Mouse (Mus musculus) lung, postnatal 0 days (tissue): Measurements from ENCODE around the gene Noxa1.

ENCODE experiments used
- CTCF ChIP-seq: IDR thresholded peaks from 2 replicates; pipeline ENCODE4 v1.5.1; 2016; ENCODE audit warnings: antibody characterized with exemption, mild to moderate bottlenecking
- EP300 ChIP-seq: IDR thresholded peaks from 2 replicates; pipeline ENCODE4 v1.6.1; 2016; ENCODE audit warnings: antibody characterized with exemption, mild to moderate bottlenecking, control low read depth

DNA sequence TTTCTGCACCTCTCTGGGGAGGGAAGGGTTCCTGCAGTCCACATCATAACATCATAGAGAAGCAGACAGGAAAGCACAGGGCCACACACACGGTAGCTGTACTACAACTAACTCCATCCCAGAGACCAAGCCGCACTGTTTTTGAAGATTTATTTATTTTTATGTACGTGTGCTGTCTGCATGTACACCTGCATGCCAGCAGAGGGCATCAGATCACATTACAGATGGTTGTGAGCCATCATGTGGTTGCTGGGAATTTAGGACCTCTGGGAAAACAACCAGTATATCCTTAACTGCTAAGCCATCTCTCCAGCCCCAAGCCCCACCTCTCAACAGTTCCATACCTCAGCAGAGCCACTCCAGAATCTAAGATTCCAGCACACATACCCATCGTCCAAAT lies 46.2 kb upstream of the Noxa1 start:
- TF ChIP-seq CTCF (peak; percentile 56), EP300 (no peak)
